Mouse (Mus musculus): ENCODE measurements around the gene Map3k20.

Map3k20 gene

DNA sequence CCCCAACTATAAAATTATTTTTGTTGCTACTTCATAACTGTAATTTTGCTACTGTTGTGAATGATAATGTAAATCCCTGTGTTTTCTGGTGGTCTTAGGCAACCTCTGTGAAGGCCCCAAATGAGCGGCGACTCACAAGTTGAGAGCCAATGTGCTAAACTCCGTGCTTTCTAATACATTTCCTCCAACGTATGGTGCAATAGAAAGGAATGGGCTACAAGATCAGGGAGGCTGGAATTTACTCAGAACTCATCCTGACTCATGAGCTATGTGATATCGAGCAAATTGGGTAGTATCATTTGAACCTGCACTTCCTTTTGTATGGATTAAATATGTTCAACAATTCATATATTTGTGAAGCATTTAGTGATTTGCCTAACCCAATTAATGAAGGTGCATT is 4.9 kb upstream of the Map3k20 start:
- DNase-seq (ENCODE audit: low spot score in 2 of 2): no peak

DNA sequence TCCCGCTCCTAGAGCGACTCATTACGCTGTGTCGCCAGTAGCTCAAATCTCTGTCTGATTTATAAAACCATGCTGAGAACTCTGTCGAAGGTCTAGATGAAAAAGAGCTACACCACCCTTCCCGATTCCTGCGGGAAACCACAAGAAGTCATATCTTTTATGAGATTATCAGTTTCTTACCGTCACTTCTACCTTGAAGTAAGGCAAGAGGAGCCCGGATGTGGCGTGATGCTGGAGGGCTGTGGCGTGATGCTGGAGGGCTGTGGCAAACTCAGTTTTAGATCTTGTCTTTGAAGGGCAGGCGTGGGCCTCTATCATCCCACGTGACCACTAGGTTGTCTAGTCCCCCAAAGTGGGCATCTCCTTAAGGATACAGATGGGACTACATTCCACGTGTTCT is 3.5 kb upstream of the Map3k20 start:
- no peak for DNase-seq (ENCODE audit: low spot score in 2 of 2)

DNA sequence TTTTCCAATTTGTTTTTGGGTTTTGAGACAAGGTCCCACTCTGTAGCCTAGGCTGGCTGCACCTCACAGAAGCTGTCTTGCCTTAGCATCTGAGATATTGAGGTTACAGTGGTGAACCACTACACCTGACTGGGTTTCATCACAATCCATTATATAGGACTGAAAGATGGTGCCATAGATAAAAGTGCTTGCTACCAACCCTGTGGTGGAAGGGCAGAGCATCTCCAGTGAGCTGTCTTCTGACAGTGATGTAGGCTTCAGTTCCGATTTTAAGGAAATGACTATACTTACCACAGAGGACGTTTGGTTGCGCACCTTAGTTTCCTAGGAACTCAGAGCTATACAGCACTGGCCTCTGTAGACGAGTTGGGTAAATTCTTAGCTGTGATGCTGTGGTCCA is 2.7 kb upstream of the Map3k20 start:
- no peak for DNase-seq (ENCODE audit: low spot score in 2 of 2)

DNA sequence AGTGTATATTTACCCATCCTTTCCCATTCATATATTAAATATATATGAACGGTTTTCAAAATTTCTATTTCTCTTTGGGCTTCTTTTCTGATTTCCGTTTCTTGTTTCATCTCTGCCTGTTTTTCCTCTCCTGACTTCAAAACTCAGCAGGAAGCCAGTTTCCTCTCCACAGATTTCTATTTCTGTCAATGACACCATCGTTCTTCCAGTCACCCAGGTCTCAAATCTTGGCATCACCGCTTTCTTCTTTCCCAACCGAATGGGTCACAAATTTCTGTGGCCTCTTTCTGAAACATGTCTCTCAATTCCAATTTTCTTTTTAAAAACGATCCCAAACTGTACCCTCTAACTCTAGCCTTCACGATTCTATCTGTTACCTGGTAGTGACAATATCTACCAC is 748 bp upstream of the Map3k20 start:
- no peak for DNase-seq (ENCODE audit: low spot score in 2 of 2)

DNA sequence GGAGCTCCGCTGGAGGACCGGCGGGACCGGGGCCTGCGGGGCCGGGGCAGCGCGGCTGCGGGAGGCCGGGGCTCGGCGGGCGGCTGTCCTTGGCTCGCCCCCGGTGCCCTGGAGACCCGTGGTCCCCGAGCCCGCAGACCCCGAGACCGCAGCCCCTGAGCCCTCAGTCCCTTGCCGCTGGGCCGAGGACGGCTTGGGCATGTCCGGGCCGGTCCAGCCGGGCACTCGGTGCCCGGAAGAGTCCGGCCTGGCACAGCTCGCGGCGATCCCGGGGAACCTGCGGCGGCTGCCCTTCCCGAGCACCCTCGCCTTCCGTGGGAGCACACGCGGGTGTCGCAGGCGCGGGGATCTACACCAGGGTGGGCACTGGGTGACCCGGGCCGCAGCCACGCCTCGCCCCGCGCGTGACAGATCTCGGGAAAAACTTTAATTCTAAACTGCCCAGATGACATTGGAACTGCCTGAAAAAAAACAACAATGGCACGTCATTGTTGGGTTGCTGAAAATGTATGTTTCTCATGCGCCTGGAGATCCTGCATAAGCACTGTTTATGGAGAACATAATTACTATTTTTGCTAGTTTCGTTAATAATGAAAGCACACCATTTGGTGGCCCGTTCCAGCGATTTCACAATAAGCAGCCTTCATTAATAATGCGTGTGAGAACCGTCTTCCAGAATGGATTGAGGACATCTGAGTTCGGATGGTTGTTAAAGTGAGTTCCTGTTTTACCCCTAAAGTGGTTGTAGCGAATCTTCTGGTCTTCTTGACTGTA is 638 bp downstream of the Map3k20 start:
- no peak for DNase-seq (ENCODE audit: low spot score in 2 of 2)

DNA sequence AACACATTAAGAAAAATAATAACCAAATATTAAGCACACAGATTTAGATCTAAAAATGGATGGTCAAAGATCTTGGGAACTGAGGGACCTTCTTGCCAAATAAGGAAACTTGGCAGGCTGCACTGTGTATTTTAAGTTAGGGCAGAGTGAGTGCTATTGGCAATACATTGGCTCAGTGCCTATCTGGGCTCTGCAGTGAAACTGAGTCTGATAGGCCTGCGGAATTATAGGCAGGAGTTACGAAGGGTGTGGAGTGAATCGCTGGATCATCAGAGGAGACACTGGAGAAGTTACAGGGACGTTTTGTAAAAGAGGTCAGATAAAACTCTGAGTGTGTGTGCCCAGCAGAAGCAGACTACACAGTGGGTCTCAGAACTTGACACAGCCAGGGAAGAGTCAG is 1.7 kb downstream of the Map3k20 start:
- no peak for DNase-seq (ENCODE audit: low spot score in 2 of 2)

DNA sequence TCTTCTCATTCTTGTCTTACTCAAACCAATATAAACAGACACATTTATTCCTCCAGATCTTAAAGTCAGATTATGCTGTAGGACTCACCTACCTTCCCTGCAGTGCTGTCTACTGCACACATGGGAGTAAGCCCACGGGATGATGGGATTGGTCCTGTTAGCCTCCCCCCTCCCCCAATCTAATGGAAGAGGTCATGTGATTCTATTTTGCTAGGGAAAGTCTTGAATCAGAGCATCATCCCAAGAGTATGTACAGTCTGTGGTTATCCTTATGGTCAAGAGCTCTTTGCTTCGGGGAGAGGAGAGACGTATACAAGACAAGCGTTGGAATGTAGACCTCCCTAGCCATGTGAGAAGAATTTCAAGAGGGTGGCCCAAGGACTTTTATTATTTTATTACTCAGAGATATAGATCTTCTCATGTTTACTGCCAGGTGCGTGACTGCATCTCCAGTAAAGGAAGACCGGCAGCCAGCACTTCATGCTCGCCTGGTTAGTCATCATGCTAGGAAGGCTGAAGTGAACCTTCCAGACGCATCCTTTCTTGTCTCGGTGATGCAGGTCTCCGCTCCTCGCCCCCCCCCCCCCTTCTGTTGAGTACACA is 3.6 kb downstream of the Map3k20 start:
- DNase-seq (ENCODE audit: low spot score in 2 of 2): no peak

DNA sequence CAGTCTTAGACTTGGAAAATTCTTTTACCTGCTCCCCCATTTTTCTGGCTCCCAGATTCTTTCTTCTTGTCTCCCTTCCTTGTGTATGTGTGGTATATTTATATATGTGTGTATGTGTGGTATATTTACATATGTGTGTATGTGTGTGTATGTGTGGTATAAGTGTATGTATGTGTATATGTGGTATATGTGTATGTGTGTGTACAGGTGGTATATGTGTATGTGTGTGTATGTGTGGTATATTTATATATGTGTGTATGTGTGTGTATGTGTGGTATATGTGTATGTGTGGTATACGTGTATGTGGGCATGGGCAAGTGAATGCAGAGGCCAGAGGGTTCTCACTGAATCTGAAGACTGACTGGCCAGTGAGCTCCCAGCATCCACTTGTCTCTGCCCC is 5.7 kb downstream of the Map3k20 start:
- no peak for DNase-seq (ENCODE audit: low spot score in 2 of 2)

DNA sequence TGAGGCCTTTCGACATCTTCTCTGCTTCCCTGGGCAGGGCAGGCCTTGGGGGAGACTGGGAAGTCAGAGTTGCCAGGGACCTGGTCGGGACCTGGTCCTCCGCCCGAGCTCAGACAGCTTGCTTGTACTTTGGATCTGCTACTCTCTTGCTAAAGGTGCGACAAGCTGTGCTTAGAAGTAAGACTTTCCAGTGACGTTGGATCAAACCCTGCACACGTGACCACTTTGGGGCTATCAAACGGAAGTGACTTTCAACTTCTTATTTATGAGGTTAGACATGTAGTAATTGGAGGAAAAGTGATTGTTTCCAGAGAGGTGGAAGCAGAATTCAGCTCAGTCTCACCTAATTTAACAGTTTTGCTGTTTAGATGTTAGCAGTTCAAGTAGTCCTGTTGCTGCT is 7.1 kb downstream of the Map3k20 start:
- DNase-seq (ENCODE audit: low spot score in 2 of 2): no peak

DNA sequence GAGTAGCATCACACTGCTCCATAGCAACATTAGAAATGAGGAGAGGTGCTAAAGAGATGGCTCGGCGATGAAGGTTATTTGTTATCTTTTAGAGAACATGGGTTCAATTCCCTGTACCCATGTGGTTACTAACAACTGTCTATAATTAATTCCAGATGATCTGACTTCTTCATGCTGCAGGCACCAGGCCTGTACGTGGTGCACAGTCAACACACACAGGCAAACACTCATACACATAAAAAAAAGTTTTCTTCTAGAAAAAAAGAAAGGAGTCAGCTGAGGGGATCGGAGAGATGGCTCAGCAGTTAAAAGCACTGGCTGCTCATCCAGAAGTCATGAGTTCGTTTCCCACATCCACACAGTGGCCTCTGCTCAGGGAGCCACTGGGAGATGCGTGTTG is 9.6 kb downstream of the Map3k20 start:
- DNase-seq (ENCODE audit: low spot score in 2 of 2): no peak

DNA sequence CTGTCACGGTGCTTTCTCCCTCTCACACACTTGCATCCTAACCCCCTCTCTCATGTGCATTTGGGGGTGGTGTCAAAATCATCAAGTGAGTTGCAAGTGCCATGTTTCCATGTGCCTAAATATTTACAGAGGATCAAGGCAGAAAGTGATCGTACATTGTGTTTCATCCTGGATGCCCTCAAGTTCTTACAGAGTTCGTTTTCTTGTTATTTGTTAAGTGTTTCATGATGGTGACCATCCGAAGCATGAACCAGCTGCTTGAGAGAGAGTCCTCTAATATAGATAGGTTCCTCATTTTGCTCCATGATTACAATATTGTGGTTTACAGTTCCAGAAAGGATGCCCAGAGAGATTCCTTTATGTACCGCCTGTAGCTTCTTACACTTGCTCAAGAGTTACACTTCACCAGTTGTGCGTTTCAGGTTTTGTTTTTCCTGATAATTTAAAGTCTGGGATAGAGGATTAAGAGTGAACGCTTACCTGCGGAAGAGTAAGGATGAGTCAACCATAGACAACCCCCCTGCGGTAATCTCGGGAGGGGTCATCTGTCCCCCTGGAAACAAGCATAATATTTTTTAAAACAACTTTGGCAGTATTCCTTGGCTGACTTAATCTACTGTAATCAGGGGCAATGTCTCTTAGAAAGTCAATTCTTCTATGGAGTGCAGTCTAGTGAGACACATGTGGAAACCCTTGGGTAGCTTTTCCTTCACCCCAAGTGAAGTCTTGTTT is 11.7 kb downstream of the Map3k20 start:
- DNase-seq (ENCODE audit: low spot score in 2 of 2): no peak

DNA sequence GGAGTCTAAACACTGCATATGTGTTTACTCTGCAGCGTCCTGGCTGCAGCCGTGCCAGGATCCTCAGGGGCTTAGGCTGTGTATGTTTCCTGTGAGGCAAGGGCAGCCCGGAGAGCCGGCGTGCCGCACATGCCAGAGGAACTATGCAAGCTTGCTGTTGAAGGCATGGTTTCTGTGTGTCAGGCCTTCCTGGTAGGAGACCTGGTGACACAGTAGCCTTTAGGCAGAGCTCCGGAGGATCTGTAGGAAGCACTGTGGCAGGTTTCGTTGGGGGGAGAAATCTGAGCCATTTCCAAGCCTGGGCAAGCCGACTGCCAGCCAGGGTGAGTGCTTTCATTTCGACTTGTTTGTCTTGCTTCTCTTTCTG is 12.3 kb downstream of the Map3k20 start:
- DNase-seq (ENCODE audit: low spot score in 2 of 2): no peak

DNA sequence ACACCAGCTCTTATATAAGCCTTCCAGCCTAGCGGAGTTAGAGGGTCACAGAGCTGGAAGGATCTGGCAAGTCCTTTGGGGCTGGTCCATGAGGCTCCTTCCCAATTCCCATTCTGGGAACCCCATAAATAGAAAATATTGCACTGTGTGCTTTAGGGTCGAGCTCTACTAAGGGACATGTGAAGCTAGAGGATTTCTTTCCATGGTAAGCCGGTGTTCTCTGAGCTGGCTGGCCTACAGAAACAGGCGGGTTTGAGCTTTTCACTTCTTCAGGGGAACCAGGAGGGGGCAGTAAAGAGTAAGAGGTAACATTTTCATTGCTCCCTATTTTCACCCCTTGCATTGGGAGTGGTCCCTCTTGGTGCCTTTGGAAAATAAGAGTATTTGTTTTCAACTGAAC is 13.0 kb downstream of the Map3k20 start:
- no peak for DNase-seq (ENCODE audit: low spot score in 2 of 2)

DNA sequence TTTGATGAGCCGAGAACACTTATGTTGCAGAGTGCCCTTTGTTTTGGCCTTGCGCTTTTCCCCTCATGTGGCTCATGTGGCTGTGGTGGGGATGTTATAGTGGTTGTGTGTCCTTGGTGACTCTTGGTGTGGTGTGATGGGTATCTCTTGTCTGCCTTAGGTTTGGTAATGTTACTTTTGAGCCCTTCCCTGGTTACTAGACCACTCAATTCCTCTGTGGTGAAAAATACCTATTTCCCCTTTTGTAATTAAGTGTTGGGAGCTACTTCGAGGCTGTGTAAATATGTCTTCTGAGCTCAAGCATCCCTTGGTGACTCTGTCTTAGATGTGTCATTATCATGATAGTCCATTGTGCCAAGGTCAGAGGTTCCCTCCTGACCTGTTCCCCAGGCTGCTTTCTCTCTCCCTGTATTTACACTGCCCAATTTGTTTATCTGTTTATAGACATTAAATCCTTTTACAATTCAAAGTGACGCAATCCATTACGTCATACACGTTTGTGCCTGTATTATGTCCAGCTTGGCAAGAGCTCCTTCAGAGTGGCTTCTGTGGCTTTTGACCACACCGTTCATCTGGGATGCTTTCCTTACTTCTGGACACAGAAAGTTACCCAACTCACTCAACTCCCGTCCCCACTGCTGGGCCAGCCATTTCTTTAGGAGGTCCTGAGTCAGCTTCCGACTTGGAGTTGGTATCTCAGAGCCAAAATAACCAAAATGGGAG is 15.9 kb downstream of the Map3k20 start:
- DNase-seq (ENCODE audit: low spot score in 2 of 2): no peak

DNA sequence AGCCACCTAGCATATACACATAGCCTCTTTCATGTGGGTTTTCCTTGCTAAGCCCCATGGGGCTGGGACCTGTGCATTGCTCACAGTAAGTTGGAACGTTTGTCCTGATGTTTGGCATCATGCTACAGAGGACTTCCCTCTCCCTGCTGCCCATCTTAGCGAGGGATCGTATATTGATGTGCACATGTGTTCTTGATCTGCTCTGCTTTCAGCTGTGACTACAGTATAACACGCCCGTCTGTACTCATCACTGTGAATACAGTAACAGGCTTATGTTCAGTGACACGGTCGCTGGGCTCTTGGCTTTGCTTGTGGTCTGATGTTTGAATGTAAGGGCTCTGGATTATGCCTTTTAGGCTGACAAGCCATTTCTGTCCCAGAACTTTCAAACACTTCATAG is 20.3 kb downstream of the Map3k20 start:
- DNase-seq (ENCODE audit: low spot score in 2 of 2): no peak

DNA sequence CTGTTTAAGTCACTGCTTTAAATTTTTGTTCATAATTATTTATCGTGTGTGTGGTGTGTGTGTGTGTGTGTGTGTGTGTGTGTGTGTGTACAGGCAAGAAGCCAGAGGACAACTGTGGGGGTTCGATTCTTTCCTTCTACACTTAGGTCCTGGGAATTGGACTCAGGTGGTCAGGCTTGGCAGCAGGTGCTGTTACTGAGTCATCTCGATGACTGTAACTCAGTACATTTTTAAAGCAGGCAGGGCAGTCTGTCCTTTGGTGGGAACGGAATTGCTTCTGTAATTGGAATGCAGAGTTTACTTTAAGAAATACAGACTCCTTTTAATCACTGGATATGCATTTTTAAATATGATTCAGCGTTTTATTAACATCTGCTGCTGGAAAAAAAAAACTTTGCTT is 22.9 kb downstream of the Map3k20 start:
- no peak for DNase-seq (ENCODE audit: low spot score in 2 of 2)

DNA sequence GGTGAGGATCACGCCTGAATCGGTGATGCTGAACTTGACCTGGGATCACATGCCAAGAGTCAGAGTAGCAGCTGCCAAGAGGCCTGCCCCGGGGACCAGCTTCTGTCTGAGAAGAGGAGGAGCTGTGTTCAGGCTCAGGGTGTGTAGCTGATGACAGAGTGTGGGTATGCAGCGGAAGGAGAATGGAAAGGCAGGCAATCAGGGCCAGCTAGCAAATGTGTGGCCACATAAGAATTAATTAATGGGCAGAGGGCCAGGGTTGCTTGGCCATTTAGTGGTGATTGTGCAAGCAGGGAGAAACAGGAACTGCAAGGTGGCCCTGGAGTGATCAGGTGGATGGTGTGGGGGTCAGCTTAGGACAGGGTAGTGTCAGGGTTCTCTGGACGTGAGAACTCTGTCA is 23.5 kb downstream of the Map3k20 start:
- DNase-seq (ENCODE audit: low spot score in 2 of 2): no peak

DNA sequence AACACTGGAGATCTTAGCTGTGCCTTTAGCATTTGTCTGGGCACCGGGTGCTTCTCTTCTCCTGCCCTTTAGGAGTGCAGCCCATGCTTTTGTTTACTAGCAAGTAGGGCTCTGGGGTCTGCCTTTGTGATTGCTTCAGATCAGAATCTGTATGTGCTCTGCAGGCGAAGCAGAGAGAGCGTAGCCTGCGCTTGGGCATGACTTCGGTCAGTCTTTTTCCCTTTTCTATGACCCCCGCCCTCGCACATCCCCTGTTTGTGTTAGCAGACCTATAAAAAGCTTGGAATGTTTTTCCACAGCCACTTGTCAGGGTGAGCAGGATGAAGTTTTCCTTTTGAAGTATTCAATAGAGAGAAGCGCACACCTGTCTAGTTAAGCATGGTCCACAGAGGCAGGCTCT is 26.0 kb downstream of the Map3k20 start:
- DNase-seq (ENCODE audit: low spot score in 2 of 2): no peak

DNA sequence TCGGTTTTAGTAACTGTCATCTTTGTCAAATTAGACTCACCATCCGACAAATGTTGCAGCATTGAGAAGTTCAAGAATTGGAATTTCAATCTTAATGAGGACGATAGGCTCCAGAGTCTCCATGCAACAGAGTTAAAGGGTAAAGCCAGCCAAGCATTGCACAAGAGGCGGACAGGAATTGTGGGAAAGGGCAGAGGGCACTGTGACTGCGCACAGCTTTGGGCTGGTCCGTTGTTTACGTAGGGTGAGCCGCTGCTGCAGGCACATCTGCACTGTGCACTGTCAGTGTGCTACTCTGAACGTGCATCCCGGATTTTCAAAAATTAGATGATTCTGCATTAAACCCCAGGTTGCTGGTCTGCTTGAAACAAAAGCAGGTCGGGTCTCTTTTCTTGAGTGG is 27.9 kb downstream of the Map3k20 start:
- no peak for DNase-seq (ENCODE audit: low spot score in 2 of 2)

DNA sequence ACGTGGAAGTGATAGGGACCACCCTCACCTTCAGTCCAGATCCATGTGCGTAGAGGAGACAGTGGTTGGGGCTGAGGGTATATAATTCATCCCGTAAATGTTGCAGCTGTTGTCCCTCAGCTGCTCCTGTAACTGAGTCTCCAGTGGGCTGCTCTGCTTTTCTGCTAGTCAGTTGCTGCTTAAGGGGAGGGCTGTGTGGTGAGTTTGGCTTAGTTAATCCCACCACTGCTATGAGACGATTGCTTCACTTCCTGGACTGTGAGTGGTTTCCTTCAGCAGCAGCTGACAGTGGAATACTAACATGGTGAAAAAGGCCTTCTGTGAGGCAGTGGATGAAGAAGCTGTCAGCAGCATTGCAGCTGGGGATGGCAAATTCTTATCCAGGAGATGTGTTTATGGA is 33.0 kb downstream of the Map3k20 start:
- no peak for DNase-seq (ENCODE audit: low spot score in 2 of 2)

DNA sequence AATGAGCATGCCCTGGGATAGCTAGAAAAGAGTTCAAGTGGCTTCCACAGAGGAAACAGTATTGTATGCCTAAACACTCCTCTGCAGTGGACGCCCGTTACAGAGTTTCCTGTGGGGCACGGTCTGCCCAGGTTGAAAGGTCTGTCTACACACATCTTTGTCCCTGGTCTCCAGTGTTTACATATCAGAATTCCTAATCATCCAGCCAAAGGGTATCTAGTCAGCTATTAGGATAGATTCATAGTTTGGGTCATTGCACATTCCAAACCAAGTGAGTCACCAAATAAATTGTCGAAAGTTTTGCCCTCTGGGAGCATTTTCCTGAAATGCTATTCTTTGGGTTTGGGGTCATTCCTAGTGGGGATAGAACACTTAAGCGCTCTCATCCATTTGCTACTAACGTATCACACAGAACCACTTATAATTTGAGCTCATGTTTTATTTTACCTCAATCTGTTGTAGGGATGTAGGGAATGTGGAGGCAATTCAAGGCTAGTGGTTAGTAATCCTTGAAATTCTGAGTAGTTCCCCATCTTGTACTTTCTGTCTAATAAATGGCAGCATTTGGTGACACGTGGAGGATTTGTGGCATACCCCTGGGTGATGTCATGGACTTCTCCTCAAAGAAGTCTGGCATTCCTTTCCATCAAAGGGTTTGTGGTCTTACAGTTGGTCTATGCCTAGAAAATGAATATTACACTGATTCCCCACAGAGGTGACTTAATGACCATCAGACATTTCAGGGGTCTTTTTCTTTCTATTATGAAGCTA is 33.8 kb downstream of the Map3k20 start:
- no peak for DNase-seq (ENCODE audit: low spot score in 2 of 2)

DNA sequence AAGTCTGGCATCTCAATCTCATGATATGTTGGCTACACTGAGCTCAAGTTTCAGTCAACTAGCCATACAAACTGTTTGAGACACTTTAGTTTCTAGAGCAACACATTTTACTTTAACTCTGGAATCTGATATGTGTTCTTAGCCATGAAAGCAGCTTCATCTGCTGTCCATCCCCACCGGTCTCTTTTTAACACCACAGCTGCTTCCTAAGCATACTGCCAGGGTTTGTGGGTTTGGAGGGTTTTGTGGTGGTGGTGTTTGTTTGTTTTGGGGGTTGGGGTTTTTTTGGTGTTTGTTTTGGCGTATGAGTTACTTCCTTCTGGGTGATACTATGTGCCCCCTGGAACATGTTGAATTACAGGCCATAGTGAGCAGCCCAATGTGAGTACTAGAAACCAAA is 35.2 kb downstream of the Map3k20 start:
- DNase-seq (ENCODE audit: low spot score in 2 of 2): no peak

Measured in frontal cortex, postnatal 25 days (tissue).